Mouse (Mus musculus) MEL (cell line): ENCODE measurements around the gene Slc9a2. TPM values are rescaled to one million over a fixed set of nuclear protein-coding genes. Genes with fewer than 3 reads are reported as not detected.

Experiments
- DNase-seq: peaks from one replicate; pipeline ENCODE4 v3.0.0; 2011; ENCODE audit warnings: low read depth, low spot score
- H3K27ac ChIP-seq: 2 replicates; pipeline ENCODE4 v1.5.1; 2012; ENCODE audit warnings: low read depth, mild to moderate bottlenecking, control low read depth, low read length, moderate library complexity; ENCODE audit not compliant: control insufficient read depth
- H3K27me3 ChIP-seq, 2 experiments: fragments of 150-350 bp in 1 of 2; sonication (generic) in 1 of 2; 2 replicates each; pipeline ENCODE4 v1.6.1; 2012; ENCODE audit warnings: low read length in 2 of 2, mild to moderate bottlenecking in 2 of 2, improper control_type of control experiment in 1 of 2, moderate library complexity in 1 of 2; ENCODE audit not compliant: insufficient read depth in 2 of 2, control insufficient read depth in 1 of 2
- H3K36me3 ChIP-seq, 2 experiments: 2 replicates each; pipeline ENCODE4 v1.6.1; 2012 to 2014; ENCODE audit warnings: low read length in 2 of 2, improper control_type of control experiment in 1 of 2, inconsistent platforms in 1 of 2, mild to moderate bottlenecking in 1 of 2; ENCODE audit not compliant: insufficient read depth in 2 of 2, control insufficient read depth in 1 of 2
- H3K4me1 ChIP-seq, 2 experiments: fragments of 150-350 bp in 1 of 2; sonication (generic) in 1 of 2; 2 replicates each; pipeline ENCODE4 v1.6.1; 2012; ENCODE audit warnings: low read length in 2 of 2, improper control_type of control experiment in 1 of 2, mild to moderate bottlenecking in 1 of 2; ENCODE audit not compliant: insufficient read depth in 2 of 2, control insufficient read depth in 1 of 2
- H3K4me3 ChIP-seq, 2 experiments: fragments of 150-350 bp in 1 of 2; sonication (generic) in 1 of 2; 2 replicates each; pipeline ENCODE4 v1.5.1; 2012; ENCODE audit warnings: low read depth in 2 of 2, low read length in 2 of 2, mild to moderate bottlenecking in 2 of 2, moderate library complexity in 2 of 2, control low read depth in 1 of 2, improper control_type of control experiment in 1 of 2; ENCODE audit not compliant: control insufficient read depth in 1 of 2, insufficient read depth in 1 of 2
- H3K79me2 ChIP-seq: 2 replicates; pipeline ENCODE4 v1.6.1; 2012; ENCODE audit warnings: mild to moderate bottlenecking, low read length, moderate library complexity; ENCODE audit not compliant: control insufficient read depth, poor library complexity, insufficient read depth
- H3K9ac ChIP-seq: 2 replicates; pipeline ENCODE4 v1.6.1; 2012; ENCODE audit warnings: low read depth, mild to moderate bottlenecking, control low read depth, low read length, moderate library complexity; ENCODE audit not compliant: control insufficient read depth, poor library complexity, severe bottlenecking
- H3K9me3 ChIP-seq: fragments of 150-350 bp; sonication (generic); replicated peaks from 2 replicates; pipeline ENCODE4 v1.6.1; 2012; ENCODE audit warnings: mild to moderate bottlenecking, low read length, improper control_type of control experiment, moderate library complexity; ENCODE audit not compliant: insufficient read depth
- BHLHE40 ChIP-seq: IDR thresholded peaks from 2 replicates; pipeline ENCODE4 v1.6.1; 2012; ENCODE audit warnings: low read depth, mild to moderate bottlenecking, inconsistent platforms, low read length, improper control_type of control experiment, borderline replicate concordance
- CHD2 ChIP-seq: IDR thresholded peaks from 2 replicates; pipeline ENCODE4 v1.6.1; 2011; ENCODE audit warnings: low read length, improper control_type of control experiment
- E2F4 ChIP-seq: IDR thresholded peaks from 2 replicates; pipeline ENCODE4 v1.6.1; 2011; ENCODE audit warnings: low read depth, low read length, improper control_type of control experiment, borderline replicate concordance
- EP300 ChIP-seq, 2 experiments: IDR thresholded peaks; 2 replicates each; pipeline ENCODE4 v1.6.1; 2011; ENCODE audit warnings: improper control_type of control experiment in 2 of 2, low read length in 2 of 2, low read depth in 1 of 2, mild to moderate bottlenecking in 1 of 2
- GABPA ChIP-seq: IDR thresholded peaks from 2 replicates; pipeline ENCODE4 v1.6.1; 2012; ENCODE audit warnings: low read depth, mild to moderate bottlenecking, inconsistent platforms, low read length, improper control_type of control experiment, moderate library complexity
- HCFC1 ChIP-seq: IDR thresholded peaks from 2 replicates; pipeline ENCODE4 v1.6.1; 2012; ENCODE audit warnings: low read depth, mild to moderate bottlenecking, inconsistent platforms, low read length, improper control_type of control experiment, moderate library complexity
- KAT2A ChIP-seq: conservative IDR thresholded peaks from 2 replicates; pipeline ENCODE4 v1.6.1; 2012; ENCODE audit warnings: low read depth, low read length, improper control_type of control experiment, inconsistent platforms
- MAX ChIP-seq: IDR thresholded peaks from 2 replicates; pipeline ENCODE4 v1.6.1; 2011; ENCODE audit warnings: low read length, improper control_type of control experiment
- MAZ ChIP-seq: IDR thresholded peaks from 2 replicates; pipeline ENCODE4 v1.6.1; 2012; ENCODE audit warnings: low read depth, mild to moderate bottlenecking, inconsistent platforms, low read length, improper control_type of control experiment
- MEF2A ChIP-seq: IDR thresholded peaks from 2 replicates; pipeline ENCODE4 v1.6.1; 2014; ENCODE audit warnings: low read depth, mild to moderate bottlenecking, inconsistent platforms, low read length, improper control_type of control experiment; ENCODE audit not compliant: poor library complexity, insufficient replicate concordance, severe bottlenecking; ENCODE audit errors: extremely low read depth
- MXI1 ChIP-seq: IDR thresholded peaks from 2 replicates; pipeline ENCODE4 v1.6.1; 2011; ENCODE audit warnings: mild to moderate bottlenecking, low read depth, low read length, improper control_type of control experiment
- MYB ChIP-seq: IDR thresholded peaks from 2 replicates; pipeline ENCODE4 v1.6.1; 2011; ENCODE audit warnings: mild to moderate bottlenecking, low read depth, low read length, improper control_type of control experiment
- MYC ChIP-seq: IDR thresholded peaks from 2 replicates; pipeline ENCODE4 v1.6.1; 2011; ENCODE audit warnings: low read depth, mild to moderate bottlenecking, low read length, improper control_type of control experiment, moderate library complexity
- NELFE ChIP-seq: IDR thresholded peaks from 2 replicates; pipeline ENCODE4 v1.6.1; 2011; ENCODE audit warnings: low read depth, low read length, improper control_type of control experiment
- NRF1 ChIP-seq: IDR thresholded peaks from 2 replicates; pipeline ENCODE4 v1.6.1; 2014; ENCODE audit warnings: low read depth, mild to moderate bottlenecking, inconsistent platforms, low read length, improper control_type of control experiment, moderate library complexity; ENCODE audit not compliant: poor library complexity, insufficient read depth, severe bottlenecking
- POLR2A ChIP-seq, 2 experiments: IDR thresholded peaks; 2 replicates each; pipeline ENCODE4 v1.6.1; 2011 to 2012; ENCODE audit warnings: low read length in 2 of 2, mild to moderate bottlenecking in 2 of 2, control low read depth in 1 of 2, improper control_type of control experiment in 1 of 2, low read depth in 1 of 2, moderate library complexity in 1 of 2; ENCODE audit not compliant: control insufficient read depth in 1 of 2, insufficient read depth in 1 of 2, poor library complexity in 1 of 2
- POLR2AphosphoS5 ChIP-seq: IDR thresholded peaks from 2 replicates; pipeline ENCODE4 v1.6.1; 2012; ENCODE audit warnings: low read depth, borderline replicate concordance, mild to moderate bottlenecking, inconsistent platforms, low read length, moderate library complexity, mixed read lengths
- RAD21 ChIP-seq: IDR thresholded peaks from 2 replicates; pipeline ENCODE4 v1.6.1; 2011; ENCODE audit warnings: mild to moderate bottlenecking, low read depth, low read length, improper control_type of control experiment
- TAL1 ChIP-seq: IDR thresholded peaks from 2 replicates; pipeline ENCODE4 v1.6.1; 2012; ENCODE audit warnings: mild to moderate bottlenecking, inconsistent platforms, low read length, moderate library complexity, mixed read lengths
- USF1 ChIP-seq: IDR thresholded peaks from 2 replicates; pipeline ENCODE4 v1.6.1; 2014; ENCODE audit warnings: low read depth, mild to moderate bottlenecking, inconsistent platforms, low read length, improper control_type of control experiment, moderate library complexity
- USF2 ChIP-seq, 2 experiments: IDR thresholded peaks; 2 replicates each; pipeline ENCODE4 v1.6.1; 2011 to 2012; ENCODE audit warnings: improper control_type of control experiment in 2 of 2, low read length in 2 of 2, borderline replicate concordance in 1 of 2, inconsistent platforms in 1 of 2, low read depth in 1 of 2, mild to moderate bottlenecking in 1 of 2; ENCODE audit not compliant: insufficient read depth in 1 of 2
- ZC3H11A ChIP-seq: IDR thresholded peaks from 2 replicates; pipeline ENCODE4 v1.6.1; 2012; ENCODE audit warnings: low read depth, mild to moderate bottlenecking, inconsistent platforms, low read length, improper control_type of control experiment
- ZMIZ1 ChIP-seq: IDR thresholded peaks from 2 replicates; pipeline ENCODE4 v1.6.1; 2012; ENCODE audit warnings: low read depth, mild to moderate bottlenecking, inconsistent platforms, low read length, improper control_type of control experiment, moderate library complexity
- ZNF384 ChIP-seq: IDR thresholded peaks from 2 replicates; pipeline ENCODE4 v1.6.1; 2012; ENCODE audit warnings: low read depth, mild to moderate bottlenecking, inconsistent platforms, low read length, improper control_type of control experiment
- polyA plus RNA-seq, 2 experiments: library from polyadenylated mRNA; stranded (reverse) in 1 of 2; unstranded in 1 of 2; fragments of >175 nt in 1 of 2; fragments of >200 nt in 1 of 2; gene quantifications; 2 replicates each; pipeline versions ENCODE4 v1.2.1 to v1.2.4; 2012; ENCODE audit warnings: low replicate concordance in 2 of 2, low read depth in 1 of 2; ENCODE audit not compliant: insufficient read length in 2 of 2, insufficient read depth in 1 of 2, missing spikeins in 1 of 2
- total RNA-seq: library from RNA; depleted of rRNA; stranded (reverse); fragments of 300-350 nt; gene quantifications from 2 replicates; pipeline ENCODE4 v1.2.3, GENCODE M21; 2012

The Slc9a2 gene
- total and polyA plus RNA-seq, 3 experiments, result not detected

DNA sequence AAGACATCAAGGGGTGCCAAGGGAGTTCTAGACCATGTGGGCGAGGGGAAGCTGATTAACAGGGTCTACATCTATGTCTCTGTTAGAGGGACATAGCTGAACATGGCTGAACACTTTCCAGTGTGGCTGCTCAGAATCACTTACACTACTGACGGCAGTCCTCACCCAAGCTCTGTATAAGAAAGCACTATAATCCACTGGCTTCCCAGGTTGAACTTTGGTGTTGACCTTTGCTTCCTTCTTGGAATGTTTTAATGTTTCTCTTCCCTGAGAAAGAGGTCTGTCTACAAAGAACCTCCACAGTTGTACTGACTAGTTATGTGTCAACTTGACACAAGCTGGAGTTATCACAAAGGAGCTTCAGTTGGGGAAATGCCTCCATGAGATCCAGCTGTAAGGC, 95.7 kb downstream of the Slc9a2 start:
- H3K9ac ChIP-seq, result no peak overlapping the region
- no peak overlapping the region for H3K27ac ChIP-seq
- no peaks in the 10 kb centered on the region for H3K9me3 ChIP-seq
- H3K4me1 ChIP-seq, result peaks cover 0 to 3% of the 10 kb centered on the region in 2 experiments; a peak in 1 of 4 replicates
- no peak for DNase-seq
- H3K79me2 ChIP-seq, result no peaks in the 10 kb centered on the region
- no peak overlapping the region for H3K4me3 ChIP-seq
- TF ChIP-seq POLR2A (IDR thresholded peaks at IDR 0.05; ENCODE audit: control insufficient read depth in 1 of 2, insufficient read depth in 1 of 2, low read depth in 1 of 2, low read length in 2 of 2, poor library complexity in 1 of 2) (no peak), TAL1 (no peak), MYC (no peak), BHLHE40 (no peak), USF1 (no peak), NELFE (no peak), ZC3H11A (no peak), POLR2AphosphoS5 (no peak), MEF2A (no peak), CHD2 (no peak), NRF1 (no peak), ZNF384 (no peak)
- H3K36me3 ChIP-seq, result no peaks in the 10 kb centered on the region
- H3K27me3 ChIP-seq, result no peaks in the 10 kb centered on the region

DNA sequence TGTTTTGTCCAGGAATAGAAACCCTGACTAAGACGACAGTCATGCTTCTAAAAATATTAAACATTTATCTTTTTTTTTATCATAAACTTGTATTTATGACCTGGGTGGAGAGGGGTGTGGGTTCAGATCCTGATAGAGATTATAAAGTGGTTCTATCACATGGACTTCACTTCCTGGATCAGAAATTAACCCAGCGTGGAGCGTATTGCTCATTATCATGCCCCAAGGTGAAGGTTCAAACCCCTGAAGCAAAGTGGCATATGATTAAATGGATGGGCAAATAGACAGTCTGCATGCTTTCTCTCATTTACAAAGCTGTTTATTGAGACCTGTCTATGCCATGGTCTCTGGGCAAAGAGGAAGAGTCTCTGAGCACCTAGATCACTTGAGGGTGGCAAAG, 96.4 kb downstream of the Slc9a2 start:
- Histone ChIP-seq H3K27me3 (no peaks in the 10 kb centered on the region), H3K36me3 (no peaks in the 10 kb centered on the region), H3K79me2 (no peaks in the 10 kb centered on the region), H3K9ac (no peak overlapping the region), H3K4me1 (no peaks in the 10 kb centered on the region), H3K9me3 (no peaks in the 10 kb centered on the region), H3K27ac (no peak overlapping the region), H3K4me3 (no peak overlapping the region)
- DNase-seq, result no peak
- TF ChIP-seq MAZ (no peak), NELFE (no peak), MYB (no peak), HCFC1 (no peak), KAT2A (no peak), E2F4 (no peak), GABPA (no peak), EP300 (IDR thresholded peaks at IDR 0.05; ENCODE audit: low read depth in 1 of 2, low read length in 2 of 2) (no peak), USF2 (IDR thresholded peaks at IDR 0.05; ENCODE audit: borderline replicate concordance in 1 of 2, insufficient read depth in 1 of 2, low read depth in 1 of 2, low read length in 2 of 2) (no peak), RAD21 (no peak), MAX (no peak), ZMIZ1 (no peak), POLR2AphosphoS5 (no peak), ZNF384 (no peak), MXI1 (no peak)
